Mouse (Mus musculus) heart, adult 2 months (tissue): Measurements from ENCODE around the gene Olfr1444. TPM values are rescaled to one million over a fixed set of nuclear protein-coding genes. Genes with fewer than 3 reads are reported as not detected.

Source experiments
- DNase-seq, 2 experiments: peaks; one replicate each; pipeline ENCODE4 v3.0.0; 2021
- H3K27ac ChIP-seq: fragments of 200-600 bp; 2 replicates; pipeline ENCODE4 v1.8.1; 2022
- H3K27me3 ChIP-seq: fragments of 200-500 bp; 2 replicates; pipeline ENCODE4 v1.6.1; 2012; ENCODE audit warnings: mild to moderate bottlenecking, low read length, inconsistent platforms, mixed read lengths; ENCODE audit not compliant: control insufficient read depth, insufficient read depth
- H3K36me3 ChIP-seq: fragments of 200-500 bp; 2 replicates; pipeline ENCODE4 v1.6.1; 2012; ENCODE audit warnings: low read length, inconsistent platforms; ENCODE audit not compliant: control insufficient read depth, insufficient read depth
- H3K4me1 ChIP-seq: fragments of 200-500 bp; 2 replicates; pipeline ENCODE4 v1.6.1; 2011; ENCODE audit warnings: low read length; ENCODE audit not compliant: control insufficient read depth, insufficient read depth
- H3K4me3 ChIP-seq: fragments of 200-600 bp; 2 replicates; pipeline ENCODE4 v1.8.1; 2022
- H3K79me2 ChIP-seq: fragments of 200-500 bp; replicated peaks from 2 replicates; pipeline ENCODE4 v1.6.1; 2012; ENCODE audit warnings: mild to moderate bottlenecking, inconsistent platforms, low read length, moderate library complexity, mixed read lengths; ENCODE audit not compliant: control insufficient read depth, insufficient read depth
- H3K9ac ChIP-seq: fragments of 200-500 bp; 2 replicates; pipeline ENCODE4 v1.6.1; 2012; ENCODE audit warnings: low read depth, mild to moderate bottlenecking, control low read depth, inconsistent platforms, low read length, mixed read lengths
- CTCF ChIP-seq: fragments of 200-600 bp; IDR thresholded peaks from 2 replicates; pipeline ENCODE4 v1.8.1; 2022; ENCODE audit warnings: antibody characterized with exemption, mild to moderate bottlenecking, moderate library complexity
- EP300 ChIP-seq: fragments of 200-500 bp; IDR thresholded peaks from 2 replicates; pipeline ENCODE4 v1.6.1; 2011; ENCODE audit warnings: low read depth, low read length, control low read depth; ENCODE audit not compliant: insufficient read depth
- POLR2A ChIP-seq: fragments of 200-500 bp; IDR thresholded peaks from 2 replicates; pipeline ENCODE4 v1.6.1; 2011; ENCODE audit warnings: mild to moderate bottlenecking, low read depth, low read length, control low read depth; ENCODE audit not compliant: insufficient read depth
- WGBS: fragments of 180-500 bp; shearing (Covaris S2); methylation state at CpG from one replicate; pipeline ENCODE4 v1.1.7; 2018; 5-methylcytosine and 5-hydroxymethylcytosine counted together
- intact Hi-C: fragments of 180-260 bp; cut with DNase I; formaldehyde crosslinking; loops from one replicate; pipeline ENCODE4 v1.15.1; 2025
- polyA plus RNA-seq: library from polyadenylated mRNA; depleted of rRNA; stranded (reverse); fragments of >200 nt; gene quantifications from 2 replicates; pipeline ENCODE4 v1.2.3, GENCODE M21; 2012; rRNA removed
- total RNA-seq, 2 experiments: library from RNA; stranded (reverse); gene quantifications; 2 replicates each; pipeline ENCODE4 v1.2.3; 2021

Gene Olfr1444
- total and polyA plus RNA-seq, 3 experiments = not detected

- WGBS = 61% methylated on average over 1 of the region's 1 CpGs
- Histone ChIP-seq H3K79me2 (no peaks in the 10 kb centered on the region), H3K4me3 (no peak within 1 kb of the TSS), H3K27me3 (no peaks in the 10 kb centered on the region), H3K27ac (no peak within 1 kb of the TSS), H3K9ac (no peak within 1 kb of the TSS), H3K4me1 (no peaks in the 10 kb centered on the region), H3K36me3 (no peaks in the 10 kb centered on the region)
- no peak for TF ChIP-seq POLR2A
- intact Hi-C loops = no loop called here
- no peak for DNase-seq
Measured at GRCm38 (mm10) chr19:12893424-12893823, 36.3 kb downstream of the Olfr1444 start, which contains the start of gene Olfr1446. Gene Olfr1446, minus strand, starts transcription at chr19:12893524.

- H3K36me3 ChIP-seq = no peaks in the 10 kb centered on the region
- 87% methylated on average over 1 of the region's 1 CpGs for WGBS
- no peak within 1 kb of the TSS for H3K4me3 ChIP-seq
- no peak within 1 kb of the TSS for H3K27ac ChIP-seq
- no peak for TF ChIP-seq POLR2A
- TF ChIP-seq CTCF = no peak
- TF ChIP-seq EP300 = no peak
- H3K4me1 ChIP-seq = no peaks in the 10 kb centered on the region
- H3K9ac ChIP-seq = no peak within 1 kb of the TSS
- no peaks in the 10 kb centered on the region for H3K79me2 ChIP-seq
- DNase-seq = no peak
- intact Hi-C loops = no loop called here
- no peaks in the 10 kb centered on the region for H3K27me3 ChIP-seq
Measured at GRCm38 (mm10) chr19:12903643-12904042, 46.6 kb downstream of the Olfr1444 start, which contains the start of gene Olfr1447. Gene Olfr1447, minus strand, starts transcription at chr19:12903743.

Other genes starting within 250 kb of the Olfr1444 start
- not detected for gene Glyat, start 224.0 kb upstream of the Olfr1444 start, total RNA-seq
- gene Glyat, start 224.0 kb upstream of the Olfr1444 start, polyA plus RNA-seq = 0.20 TPM in 1 of 2 replicates, not detected in the other
- gene Olfr1442, start 186.8 kb upstream of the Olfr1444 start, total RNA-seq = not detected
- gene Olfr1442, start 186.8 kb upstream of the Olfr1444 start, polyA plus RNA-seq = not detected in 2 replicates
- gene Olfr1443, start 179.2 kb upstream of the Olfr1444 start, total RNA-seq = not detected
- gene Olfr1443, start 179.2 kb upstream of the Olfr1444 start, polyA plus RNA-seq = not detected in 2 replicates
- gene Keg1, start 161.5 kb upstream of the Olfr1444 start, total RNA-seq = not detected
- gene Keg1, start 161.5 kb upstream of the Olfr1444 start, polyA plus RNA-seq = 0.10 TPM in 1 of 2 replicates, not detected in the other
- 1 to 10 TPM in 1 of 2 experiments, under 1 TPM in 1; 0.84 to 1.5 TPM for gene Cntf, start 91.7 kb upstream of the Olfr1444 start, total RNA-seq
- 3.1 and 5.8 TPM in 2 replicates for gene Cntf, start 91.7 kb upstream of the Olfr1444 start, polyA plus RNA-seq
- gene Zfp91, start 61.2 kb upstream of the Olfr1444 start, total RNA-seq = 10 to 100 TPM; 71.9 to 84.5 TPM
- gene Zfp91, start 61.2 kb upstream of the Olfr1444 start, polyA plus RNA-seq = 17.4 and 36.6 TPM in 2 replicates
- gene Lpxn, start 61.1 kb upstream of the Olfr1444 start, total RNA-seq = under 1 TPM; 0.91 to 0.97 TPM
- gene Lpxn, start 61.1 kb upstream of the Olfr1444 start, polyA plus RNA-seq = 1.1 and 1.3 TPM in 2 replicates
- not detected for gene Gm5244, start 10.6 kb upstream of the Olfr1444 start, total RNA-seq
- 0.35 TPM in 1 of 2 replicates, not detected in the other for gene Gm5244, start 10.6 kb upstream of the Olfr1444 start, polyA plus RNA-seq
- not detected for gene Olfr1445, start 26.6 kb downstream of the Olfr1444 start, total RNA-seq
- gene Olfr1445, start 26.6 kb downstream of the Olfr1444 start, polyA plus RNA-seq = not detected in 2 replicates
- not detected for gene Olfr1446, start 36.2 kb downstream of the Olfr1444 start, total RNA-seq
- gene Olfr1446, start 36.2 kb downstream of the Olfr1444 start, polyA plus RNA-seq = not detected in 2 replicates
- not detected for gene Olfr1447, start 46.5 kb downstream of the Olfr1444 start, total RNA-seq
- gene Olfr1447, start 46.5 kb downstream of the Olfr1444 start, polyA plus RNA-seq = not detected in 2 replicates
- not detected for gene Olfr1448, start 67.1 kb downstream of the Olfr1444 start, total RNA-seq
- not detected in 2 replicates for gene Olfr1448, start 67.1 kb downstream of the Olfr1444 start, polyA plus RNA-seq
- not detected for gene Olfr1449, start 73.6 kb downstream of the Olfr1444 start, total RNA-seq
- not detected in 2 replicates for gene Olfr1449, start 73.6 kb downstream of the Olfr1444 start, polyA plus RNA-seq
- not detected for gene Olfr1450, start 93.0 kb downstream of the Olfr1444 start, total RNA-seq
- not detected in 2 replicates for gene Olfr1450, start 93.0 kb downstream of the Olfr1444 start, polyA plus RNA-seq
- not detected for gene Olfr1451, start 137.7 kb downstream of the Olfr1444 start, total RNA-seq
- gene Olfr1451, start 137.7 kb downstream of the Olfr1444 start, polyA plus RNA-seq = not detected in 2 replicates
- not detected for gene Olfr1453, start 171.0 kb downstream of the Olfr1444 start, total RNA-seq
- gene Olfr1453, start 171.0 kb downstream of the Olfr1444 start, polyA plus RNA-seq = not detected in 2 replicates
- not detected for gene Olfr1454, start 203.3 kb downstream of the Olfr1444 start, total RNA-seq
- gene Olfr1454, start 203.3 kb downstream of the Olfr1444 start, polyA plus RNA-seq = not detected in 2 replicates
- not detected for gene Olfr1457, start 240.6 kb downstream of the Olfr1444 start, total RNA-seq
- not detected in 2 replicates for gene Olfr1457, start 240.6 kb downstream of the Olfr1444 start, polyA plus RNA-seq
- gene Olfr1458, start 249.5 kb downstream of the Olfr1444 start, total RNA-seq = not detected
- gene Olfr1458, start 249.5 kb downstream of the Olfr1444 start, polyA plus RNA-seq = not detected in 2 replicates